Mouse (Mus musculus): ENCODE results near the gene Rapgef4. TPM values are rescaled to one million over a fixed set of nuclear protein-coding genes. Genes with fewer than 3 reads are reported as not detected.

Gene Rapgef4
- total RNA-seq (2014; fragmentation: Nextera tagmentation): not detected in 2 replicates
- total RNA-seq (2017): not detected in 2 replicates

GRCm38 (mm10) chr2:71980771-71981342 is at the start of gene Rapgef4:
TSS of gene Rapgef4 (plus strand) at chr2:71981240.
- no peak for ATAC-seq (replicated peaks; ENCODE audit: low FRiP score, low TSS enrichment, poor library complexity, severe bottlenecking)

GRCm38 (mm10) chr2:71934046-71934445 is 47.0 kb upstream of the Rapgef4 start:
- ATAC-seq (replicated peaks; ENCODE audit: low FRiP score, low TSS enrichment, poor library complexity, severe bottlenecking): no peak

GRCm38 (mm10) chr2:71936711-71937110 is 44.3 kb upstream of the Rapgef4 start:
- no peak for ATAC-seq (replicated peaks; ENCODE audit: low FRiP score, low TSS enrichment, poor library complexity, severe bottlenecking)

- no peak for ATAC-seq (replicated peaks; ENCODE audit: low FRiP score, low TSS enrichment, poor library complexity, severe bottlenecking)
Observed at GRCm38 (mm10) chr2:71937649-71938308, 43.3 kb upstream of the Rapgef4 start.

- ATAC-seq (replicated peaks; ENCODE audit: low FRiP score, low TSS enrichment, poor library complexity, severe bottlenecking): no peak
Observed at GRCm38 (mm10) chr2:71938716-71939393, 42.2 kb upstream of the Rapgef4 start.

- no peak for ATAC-seq (replicated peaks; ENCODE audit: low FRiP score, low TSS enrichment, poor library complexity, severe bottlenecking)
Observed at GRCm38 (mm10) chr2:71941005-71941720, 39.9 kb upstream of the Rapgef4 start.

GRCm38 (mm10) chr2:71941721-71942087 is 39.3 kb upstream of the Rapgef4 start:
- ATAC-seq (replicated peaks; ENCODE audit: low FRiP score, low TSS enrichment, poor library complexity, severe bottlenecking): no peak

- ATAC-seq (replicated peaks; ENCODE audit: low FRiP score, low TSS enrichment, poor library complexity, severe bottlenecking): no peak
Observed at GRCm38 (mm10) chr2:71951212-71951611, 29.8 kb upstream of the Rapgef4 start.

- no peak for ATAC-seq (replicated peaks; ENCODE audit: low FRiP score, low TSS enrichment, poor library complexity, severe bottlenecking)
Observed at GRCm38 (mm10) chr2:71955637-71956036, 25.4 kb upstream of the Rapgef4 start.

GRCm38 (mm10) chr2:71956463-71956862 is 24.6 kb upstream of the Rapgef4 start:
- no peak for ATAC-seq (replicated peaks; ENCODE audit: low FRiP score, low TSS enrichment, poor library complexity, severe bottlenecking)

GRCm38 (mm10) chr2:71957951-71958350 is 23.1 kb upstream of the Rapgef4 start:
- no peak for ATAC-seq (replicated peaks; ENCODE audit: low FRiP score, low TSS enrichment, poor library complexity, severe bottlenecking)

GRCm38 (mm10) chr2:71958393-71958792 is 22.6 kb upstream of the Rapgef4 start:
- ATAC-seq (replicated peaks; ENCODE audit: low FRiP score, low TSS enrichment, poor library complexity, severe bottlenecking): no peak

- ATAC-seq (replicated peaks; ENCODE audit: low FRiP score, low TSS enrichment, poor library complexity, severe bottlenecking): no peak
Observed at GRCm38 (mm10) chr2:71964216-71964615, 16.8 kb upstream of the Rapgef4 start.

GRCm38 (mm10) chr2:71965476-71965875 is 15.6 kb upstream of the Rapgef4 start:
- peak; percentile 83 for ATAC-seq (replicated peaks; ENCODE audit: low FRiP score, low TSS enrichment, poor library complexity, severe bottlenecking)

- ATAC-seq (replicated peaks; ENCODE audit: low FRiP score, low TSS enrichment, poor library complexity, severe bottlenecking): no peak
Observed at GRCm38 (mm10) chr2:71966737-71967136, 14.3 kb upstream of the Rapgef4 start.

GRCm38 (mm10) chr2:71967855-71968254 is 13.2 kb upstream of the Rapgef4 start:
- ATAC-seq (replicated peaks; ENCODE audit: low FRiP score, low TSS enrichment, poor library complexity, severe bottlenecking): no peak

- no peak for ATAC-seq (replicated peaks; ENCODE audit: low FRiP score, low TSS enrichment, poor library complexity, severe bottlenecking)
Observed at GRCm38 (mm10) chr2:71973646-71974045, 7.4 kb upstream of the Rapgef4 start.

GRCm38 (mm10) chr2:71974143-71974846 is 6.7 kb upstream of the Rapgef4 start:
- ATAC-seq (replicated peaks; ENCODE audit: low FRiP score, low TSS enrichment, poor library complexity, severe bottlenecking): no peak

GRCm38 (mm10) chr2:71979981-71980380 is 1.1 kb upstream of the Rapgef4 start:
- no peak for ATAC-seq (replicated peaks; ENCODE audit: low FRiP score, low TSS enrichment, poor library complexity, severe bottlenecking)

All from megakaryocyte-erythroid progenitor cell, adult 5-6 weeks (primary cell).